Mouse (Mus musculus): ENCODE measurements at regions not wholly inside any gene's neighbourhood (a gene's known extent, or its start where the extent isn't known, plus 50 kb on each side); places are given as distances from the start of the nearest gene placed in this dataset.

- DNase-seq (ENCODE audit: low spot score in 2 of 2), result no peak
Observed at GRCm38 (mm10) chr2:8115891-8116290, 606.5 kb upstream of the Celf2 start.

- DNase-seq (ENCODE audit: low spot score in 2 of 2), result peak; percentile 3 to 10
Observed at GRCm38 (mm10) chr2:8112361-8113073, 603.2 kb upstream of the Celf2 start.

DNA sequence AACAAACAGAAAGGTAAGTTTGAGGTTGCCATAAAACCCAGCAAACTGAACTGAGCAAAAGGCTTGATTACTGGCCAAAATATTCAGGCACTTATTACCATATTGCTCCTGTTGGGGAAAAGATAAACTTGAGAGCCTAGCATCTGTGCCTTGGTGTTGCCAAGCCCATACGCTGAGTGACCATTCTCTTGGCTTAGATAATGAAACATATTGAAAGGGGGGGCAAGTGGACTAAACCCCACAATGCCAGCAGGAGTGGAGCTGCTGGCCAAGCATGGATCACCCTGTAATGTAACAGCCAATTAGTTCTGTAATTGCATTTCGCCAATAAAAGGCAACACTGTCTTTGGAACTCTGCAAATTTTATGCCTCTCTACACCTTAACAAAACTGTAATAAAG, 584.8 kb upstream of the Celf2 start:
- DNase-seq (ENCODE audit: low spot score in 2 of 2), result no peak

DNA sequence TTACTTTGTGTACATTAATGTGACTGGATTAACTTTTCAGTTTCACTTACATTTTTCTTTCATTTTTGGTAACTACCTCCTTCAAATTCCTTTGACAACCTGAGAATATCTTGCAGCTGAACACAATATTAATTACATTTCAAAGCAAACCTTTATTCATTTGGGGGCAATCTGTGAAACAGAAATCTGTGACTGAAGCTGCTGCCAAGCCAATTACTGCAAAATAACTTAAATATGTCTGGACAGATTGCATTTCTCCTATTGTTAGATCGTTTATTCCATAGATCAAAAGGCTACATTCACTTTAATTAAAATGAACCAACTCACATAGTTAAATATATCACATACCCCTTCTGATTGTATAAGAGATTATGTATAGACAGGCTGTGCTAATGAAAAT, 558.5 kb upstream of the Celf2 start:
- DNase-seq (ENCODE audit: low spot score in 2 of 2), result no peak

- DNase-seq (ENCODE audit: low spot score in 2 of 2), result no peak
Observed at GRCm38 (mm10) chr2:8061687-8062086, 552.3 kb upstream of the Celf2 start.

GRCm38 (mm10) chr2:8029212-8029611, 519.8 kb upstream of the Celf2 start:
- no peak for DNase-seq (ENCODE audit: low spot score in 2 of 2)

DNA sequence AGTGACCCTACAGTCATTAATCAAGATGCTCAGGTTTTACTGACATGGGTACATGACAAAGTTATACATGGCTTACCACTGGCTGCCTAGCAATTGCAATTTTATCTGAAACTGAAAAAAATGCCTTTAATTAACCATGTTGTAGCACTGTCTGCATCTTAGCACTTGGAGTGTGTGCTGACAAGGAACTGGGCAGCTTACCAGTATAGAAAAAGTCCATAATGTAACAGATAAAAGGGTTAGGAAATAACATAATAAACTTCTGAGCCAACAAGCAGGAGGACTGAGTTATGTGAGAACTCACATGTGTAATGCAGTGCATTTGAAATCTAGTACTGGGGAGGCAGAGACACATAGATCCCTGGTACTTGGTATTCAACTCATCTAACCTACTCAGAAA, 518.2 kb upstream of the Celf2 start:
- DNase-seq (ENCODE audit: low spot score in 2 of 2), result no peak

GRCm38 (mm10) chr2:8026648-8027047, 517.3 kb upstream of the Celf2 start:
- no peak for DNase-seq (ENCODE audit: low spot score in 2 of 2)

- no peak for DNase-seq (ENCODE audit: low spot score in 2 of 2)
Observed at GRCm38 (mm10) chr2:8022651-8023050, 513.3 kb upstream of the Celf2 start.

DNA sequence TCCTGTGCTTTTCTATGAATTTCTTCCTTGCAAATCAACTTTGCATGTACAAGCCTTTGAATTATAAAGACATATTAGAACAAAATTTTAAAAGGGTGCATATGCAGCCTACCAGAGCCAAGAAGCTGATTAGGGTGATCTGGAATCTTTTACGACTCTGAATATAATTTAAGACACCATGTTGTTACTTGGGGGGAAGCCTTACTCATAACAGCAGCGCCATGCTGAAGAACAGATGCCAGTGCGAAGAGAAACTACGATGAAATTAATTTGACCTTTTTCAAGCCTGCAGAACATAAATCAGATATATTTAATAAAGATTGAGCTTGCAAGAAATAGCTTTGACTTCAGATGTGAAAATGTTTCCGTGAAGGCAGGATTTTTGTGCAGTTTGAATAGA, 512.7 kb upstream of the Celf2 start:
- no peak for DNase-seq (ENCODE audit: low spot score in 2 of 2)

GRCm38 (mm10) chr2:8012826-8013225, 503.5 kb upstream of the Celf2 start:
- no peak for DNase-seq (ENCODE audit: low spot score in 2 of 2)

DNA sequence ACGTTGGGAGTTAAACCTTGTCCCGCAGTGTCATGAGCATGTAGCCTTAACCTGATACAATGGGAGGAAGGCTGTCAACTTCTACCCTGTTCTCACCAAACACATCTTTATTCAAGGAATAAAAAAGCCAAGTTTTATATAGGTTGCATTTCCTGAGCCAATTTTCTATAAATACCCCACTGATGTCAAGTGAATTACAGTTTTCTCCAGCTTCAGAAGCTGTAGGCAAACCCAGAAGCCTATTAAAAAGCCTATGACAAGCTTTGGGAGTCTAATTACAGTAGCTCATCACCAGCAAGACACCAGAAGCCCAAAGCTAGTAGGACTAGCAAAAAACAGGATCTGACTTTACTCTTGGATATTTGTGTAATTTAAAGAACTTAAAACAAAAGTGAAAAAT, 490.1 kb upstream of the Celf2 start:
- no peak for DNase-seq (ENCODE audit: low spot score in 2 of 2)

DNA sequence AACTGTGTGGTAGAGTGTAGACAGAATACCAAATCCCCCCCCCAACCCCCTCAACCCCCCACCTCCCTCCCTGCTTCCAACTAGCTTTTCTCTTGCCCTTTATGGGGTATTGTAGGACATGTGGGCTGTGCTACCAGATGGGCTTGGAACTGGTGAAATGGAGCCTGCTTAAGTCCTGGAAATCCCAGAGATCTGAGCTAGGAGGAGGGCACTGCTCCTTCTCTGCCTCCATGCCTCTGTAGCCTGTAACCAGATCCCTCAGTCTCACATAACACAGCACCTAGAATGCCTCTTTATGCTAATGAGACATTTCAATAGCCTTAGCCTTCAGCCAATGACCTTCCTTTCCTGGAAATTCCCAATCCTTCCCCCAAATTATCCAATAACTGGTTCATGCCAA, 465.1 kb upstream of the Celf2 start:
- no peak for DNase-seq (ENCODE audit: low spot score in 2 of 2)

DNA sequence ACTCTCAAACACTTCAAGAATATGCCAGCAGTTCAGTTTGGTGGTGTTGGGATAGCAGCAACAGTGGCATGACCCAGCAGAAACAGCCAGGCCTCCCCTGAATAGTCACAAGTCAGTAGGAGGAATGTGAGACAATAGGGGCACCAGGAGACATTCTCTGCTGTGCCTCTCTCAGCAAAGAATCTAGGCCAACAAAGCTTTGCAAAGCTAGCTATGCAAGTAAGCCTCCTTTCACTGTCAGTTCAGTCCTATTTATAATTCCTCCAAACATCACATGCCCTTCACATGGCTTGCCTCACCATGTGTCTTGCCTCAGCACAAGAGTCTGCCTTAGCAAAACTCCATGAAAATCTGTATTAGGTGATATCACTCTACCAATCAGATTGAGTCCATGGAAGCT, 454.1 kb upstream of the Celf2 start:
- DNase-seq (ENCODE audit: low spot score in 2 of 2), result no peak

DNA sequence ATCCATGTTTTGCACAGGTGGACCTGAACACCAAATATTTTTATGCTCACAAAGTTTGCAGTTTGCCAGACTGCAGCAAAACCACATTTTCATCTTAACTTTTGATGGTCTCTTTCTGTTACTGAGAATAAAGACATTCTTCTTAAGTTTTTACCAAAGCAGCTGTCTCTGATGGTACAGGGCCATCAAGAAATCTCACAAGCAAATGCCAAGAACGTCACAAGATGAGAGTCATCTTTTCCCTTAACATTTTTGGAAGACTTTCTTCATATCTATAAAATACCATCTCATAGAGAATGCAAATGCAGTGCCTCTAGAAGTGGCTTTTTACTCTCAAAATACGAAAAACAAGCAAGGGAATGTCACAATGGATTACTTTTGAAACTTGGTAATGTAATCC, 444.8 kb upstream of the Celf2 start:
- no peak for DNase-seq (ENCODE audit: low spot score in 2 of 2)

DNA sequence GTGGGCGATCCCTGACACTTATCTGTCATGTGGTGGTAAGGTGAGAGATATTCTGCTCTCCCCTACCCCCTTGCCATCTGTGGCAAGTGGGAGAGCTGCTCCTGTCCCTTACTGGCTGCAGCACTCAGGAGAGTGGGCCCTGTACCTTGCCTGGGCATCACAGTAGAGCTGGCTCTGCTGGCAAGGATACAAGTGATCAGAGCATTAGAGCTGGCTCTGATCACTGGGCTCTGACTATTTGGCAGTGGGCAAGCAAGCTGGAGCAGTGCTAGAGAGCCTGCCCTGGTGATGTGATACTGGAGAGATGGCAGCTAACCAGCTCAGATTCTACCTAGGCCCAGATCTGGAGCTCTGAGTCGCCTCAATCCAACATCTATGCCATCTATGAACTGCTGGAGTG, 443.5 kb upstream of the Celf2 start:
- no peak for DNase-seq (ENCODE audit: low spot score in 2 of 2)

- peak in 1 of 2 experiments; percentile 3 for DNase-seq (ENCODE audit: low spot score in 2 of 2)
Observed at GRCm38 (mm10) chr2:7944946-7945345, 435.6 kb upstream of the Celf2 start.

DNA sequence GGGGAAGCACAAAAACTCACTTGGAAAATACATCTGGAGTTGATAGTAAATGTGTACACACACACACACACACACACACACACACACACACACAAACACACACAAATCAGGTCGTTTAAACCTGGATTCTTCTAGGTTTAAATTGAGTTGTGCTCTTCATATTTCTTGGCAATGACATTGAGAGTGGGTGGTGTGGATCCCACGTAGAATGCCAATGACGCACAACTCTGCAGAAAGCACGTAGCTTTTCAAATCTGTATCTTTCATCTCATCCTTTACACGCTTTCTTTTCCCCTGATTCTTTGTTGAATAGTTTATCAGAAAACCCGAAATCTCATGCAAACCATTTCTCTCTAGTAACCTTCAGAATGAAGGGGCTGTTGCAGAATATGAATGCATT, 424.3 kb upstream of the Celf2 start:
- DNase-seq (ENCODE audit: low spot score in 2 of 2), result no peak

DNA sequence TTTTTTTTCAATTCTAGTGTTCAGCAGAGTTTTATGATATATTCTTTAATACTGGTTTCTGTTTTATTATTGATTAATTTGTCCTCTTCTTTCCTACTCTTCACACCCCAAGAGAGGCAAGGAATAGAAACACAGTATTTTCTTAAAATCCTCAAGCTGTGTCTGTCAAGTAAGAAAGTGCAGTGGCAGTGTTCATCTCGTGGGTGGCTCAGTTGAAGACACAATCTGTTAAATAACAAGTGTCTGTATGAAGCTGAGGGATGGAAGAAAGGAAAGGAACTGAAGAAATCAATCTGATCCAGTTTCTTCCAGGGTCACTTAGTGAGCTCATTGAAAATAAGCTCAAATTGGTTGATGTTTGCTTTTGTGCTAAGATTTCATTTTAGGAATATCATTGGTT, 396.9 kb upstream of the Celf2 start:
- DNase-seq (ENCODE audit: low spot score in 2 of 2), result no peak

DNA sequence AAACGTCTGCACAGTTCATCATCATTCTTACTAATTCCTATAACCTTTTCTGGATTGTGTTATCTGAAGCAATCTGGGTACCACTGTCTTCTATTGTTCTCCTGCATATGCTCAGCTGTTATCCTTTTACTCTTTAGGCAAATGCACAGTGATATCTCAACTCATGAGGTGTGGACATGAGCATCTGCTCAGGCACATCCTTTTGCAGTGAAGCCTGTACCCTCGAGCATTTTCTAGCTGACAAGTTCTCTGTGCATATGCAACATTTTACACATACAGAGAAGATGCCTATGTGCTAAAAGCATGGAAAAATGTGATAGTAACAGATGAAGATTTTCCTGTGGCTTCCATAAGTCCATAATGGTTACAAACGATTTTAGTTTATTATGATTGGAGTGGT, 384.4 kb upstream of the Celf2 start:
- DNase-seq (ENCODE audit: low spot score in 2 of 2), result no peak

Measured in heart, adult 9 months (tissue).